Mouse (Mus musculus): ENCODE results near the gene Tnr. TPM values are rescaled to one million over a fixed set of nuclear protein-coding genes. Genes with fewer than 3 reads are reported as not detected.

Tnr gene
- polyA plus RNA-seq, 1 experiment from 2014 or later = not detected

- no peak overlapping the region for H3K4me2 ChIP-seq (ENCODE audit: low read depth, low read length)
- H3K9ac ChIP-seq (replicated peaks) = no peak overlapping the region
- no peak overlapping the region for H3K27ac ChIP-seq (ENCODE audit: low read depth)
- no peaks in the 10 kb centered on the region for H3K27me3 ChIP-seq (ENCODE audit: insufficient read depth, low read length)
- H3K4me3 ChIP-seq (ENCODE audit: low read depth, low read length) = no peak overlapping the region
- no peaks in the 10 kb centered on the region for H3K9me3 ChIP-seq (ENCODE audit: low read length)
- no peak for ATAC-seq
- H3K36me3 ChIP-seq (replicated peaks; ENCODE audit: insufficient read depth, low read length) = no peaks in the 10 kb centered on the region
- no peak for TF ChIP-seq CTCF (IDR thresholded peaks at IDR 0.05; ENCODE audit: low read depth)
- TF ChIP-seq EP300 (IDR thresholded peaks at IDR 0.05; ENCODE audit: low read depth) = no peak
- 79% methylated on average over 2 of the region's 2 CpGs for WGBS (ENCODE audit: insufficient replicate concordance)
- H3K4me1 ChIP-seq (ENCODE audit: insufficient read depth) = no peaks in the 10 kb centered on the region
- no peak for DNase-seq
Observed at GRCm38 (mm10) chr1:159920571-159920970, 397.0 kb downstream of the Tnr start.

- Histone ChIP-seq H3K4me2 (ENCODE audit: low read depth, low read length) (no peak overlapping the region), H3K9ac (replicated peaks) (no peak overlapping the region), H3K9me3 (ENCODE audit: low read length) (no peaks in the 10 kb centered on the region), H3K36me3 (replicated peaks; ENCODE audit: insufficient read depth, low read length) (no peaks in the 10 kb centered on the region), H3K4me1 (ENCODE audit: insufficient read depth) (no peaks in the 10 kb centered on the region), H3K27me3 (ENCODE audit: insufficient read depth, low read length) (no peaks in the 10 kb centered on the region), H3K4me3 (ENCODE audit: low read depth, low read length) (no peak overlapping the region), H3K27ac (ENCODE audit: low read depth) (no peak overlapping the region)
- WGBS (ENCODE audit: insufficient replicate concordance) = 76% methylated on average over 7 of the region's 7 CpGs
- ATAC-seq (no peak), DNase-seq (no peak)
- TF ChIP-seq EP300 (IDR thresholded peaks at IDR 0.05; ENCODE audit: low read depth) (no peak), CTCF (IDR thresholded peaks at IDR 0.05; ENCODE audit: low read depth) (no peak)
Observed at GRCm38 (mm10) chr1:159923010-159923409, 399.4 kb downstream of the Tnr start.

GRCm38 (mm10) chr1:159924105-159924504 is 400.5 kb downstream of the Tnr start:
- Histone ChIP-seq H3K4me3 (ENCODE audit: low read depth, low read length) (no peak overlapping the region), H3K9ac (replicated peaks) (no peak overlapping the region), H3K27ac (ENCODE audit: low read depth) (no peak overlapping the region), H3K4me1 (ENCODE audit: insufficient read depth) (no peaks in the 10 kb centered on the region), H3K36me3 (replicated peaks; ENCODE audit: insufficient read depth, low read length) (no peaks in the 10 kb centered on the region), H3K4me2 (ENCODE audit: low read depth, low read length) (no peak overlapping the region), H3K9me3 (ENCODE audit: low read length) (no peaks in the 10 kb centered on the region), H3K27me3 (ENCODE audit: insufficient read depth, low read length) (no peaks in the 10 kb centered on the region)
- 74% methylated on average over 4 of the region's 4 CpGs for WGBS (ENCODE audit: insufficient replicate concordance)
- TF ChIP-seq CTCF (IDR thresholded peaks at IDR 0.05; ENCODE audit: low read depth) (no peak), EP300 (IDR thresholded peaks at IDR 0.05; ENCODE audit: low read depth) (no peak)
- ATAC-seq = no peak
- DNase-seq = no peak

GRCm38 (mm10) chr1:159924684-159925083 is 401.1 kb downstream of the Tnr start:
- H3K4me1 ChIP-seq (ENCODE audit: insufficient read depth) = no peaks in the 10 kb centered on the region
- H3K27ac ChIP-seq (ENCODE audit: low read depth) = no peak overlapping the region
- H3K4me3 ChIP-seq (ENCODE audit: low read depth, low read length) = no peak overlapping the region
- TF ChIP-seq EP300 (IDR thresholded peaks at IDR 0.05; ENCODE audit: low read depth) = no peak
- TF ChIP-seq CTCF (IDR thresholded peaks at IDR 0.05; ENCODE audit: low read depth) = no peak
- 81% methylated on average over 5 of the region's 5 CpGs for WGBS (ENCODE audit: insufficient replicate concordance)
- H3K27me3 ChIP-seq (ENCODE audit: insufficient read depth, low read length) = no peaks in the 10 kb centered on the region
- no peaks in the 10 kb centered on the region for H3K36me3 ChIP-seq (replicated peaks; ENCODE audit: insufficient read depth, low read length)
- no peaks in the 10 kb centered on the region for H3K9me3 ChIP-seq (ENCODE audit: low read length)
- DNase-seq = no peak
- ATAC-seq = no peak
- no peak overlapping the region for H3K9ac ChIP-seq (replicated peaks)
- no peak overlapping the region for H3K4me2 ChIP-seq (ENCODE audit: low read depth, low read length)

GRCm38 (mm10) chr1:159928681-159929335 is 405.2 kb downstream of the Tnr start:
- Histone ChIP-seq H3K27me3 (ENCODE audit: insufficient read depth, low read length) (no peaks in the 10 kb centered on the region), H3K36me3 (replicated peaks; ENCODE audit: insufficient read depth, low read length) (no peaks in the 10 kb centered on the region), H3K4me2 (ENCODE audit: low read depth, low read length) (no peak overlapping the region), H3K4me3 (ENCODE audit: low read depth, low read length) (no peak overlapping the region), H3K27ac (ENCODE audit: low read depth) (no peak overlapping the region), H3K4me1 (ENCODE audit: insufficient read depth) (no peaks in the 10 kb centered on the region), H3K9me3 (ENCODE audit: low read length) (no peaks in the 10 kb centered on the region), H3K9ac (replicated peaks) (no peak overlapping the region)
- no peak for DNase-seq
- WGBS (ENCODE audit: insufficient replicate concordance) = 65% methylated on average over 9 of the region's 9 CpGs
- no peak for ATAC-seq
- TF ChIP-seq EP300 (IDR thresholded peaks at IDR 0.05; ENCODE audit: low read depth) (no peak), CTCF (IDR thresholded peaks at IDR 0.05; ENCODE audit: low read depth) (no peak)

GRCm38 (mm10) chr1:159932092-159932491 is 408.5 kb downstream of the Tnr start:
- no peak overlapping the region for H3K4me2 ChIP-seq (ENCODE audit: low read depth, low read length)
- no peaks in the 10 kb centered on the region for H3K36me3 ChIP-seq (replicated peaks; ENCODE audit: insufficient read depth, low read length)
- H3K27ac ChIP-seq (ENCODE audit: low read depth) = no peak overlapping the region
- DNase-seq = no peak
- H3K4me3 ChIP-seq (ENCODE audit: low read depth, low read length) = no peak overlapping the region
- no peak for TF ChIP-seq CTCF (IDR thresholded peaks at IDR 0.05; ENCODE audit: low read depth)
- TF ChIP-seq EP300 (IDR thresholded peaks at IDR 0.05; ENCODE audit: low read depth) = no peak
- no peaks in the 10 kb centered on the region for H3K27me3 ChIP-seq (ENCODE audit: insufficient read depth, low read length)
- H3K4me1 ChIP-seq (ENCODE audit: insufficient read depth) = no peaks in the 10 kb centered on the region
- no peak for ATAC-seq
- H3K9ac ChIP-seq (replicated peaks) = no peak overlapping the region
- H3K9me3 ChIP-seq (ENCODE audit: low read length) = no peaks in the 10 kb centered on the region

- 44% methylated on average over 2 of the region's 2 CpGs for WGBS (ENCODE audit: insufficient replicate concordance)
- H3K36me3 ChIP-seq (replicated peaks; ENCODE audit: insufficient read depth, low read length) = no peaks in the 10 kb centered on the region
- ATAC-seq = no peak
Observed at GRCm38 (mm10) chr1:159932598-159932997, 409.0 kb downstream of the Tnr start.

More at GRCm38 (mm10) chr1:159932598-159932997, 409.0 kb downstream of the Tnr start:
- Histone ChIP-seq H3K9ac (replicated peaks) (no peak overlapping the region), H3K4me3 (ENCODE audit: low read depth, low read length) (no peak overlapping the region), H3K27me3 (ENCODE audit: insufficient read depth, low read length) (no peaks in the 10 kb centered on the region), H3K9me3 (ENCODE audit: low read length) (no peaks in the 10 kb centered on the region), H3K4me2 (ENCODE audit: low read depth, low read length) (no peak overlapping the region), H3K27ac (ENCODE audit: low read depth) (no peak overlapping the region), H3K4me1 (ENCODE audit: insufficient read depth) (no peaks in the 10 kb centered on the region)
- TF ChIP-seq CTCF (IDR thresholded peaks at IDR 0.05; ENCODE audit: low read depth) (no peak), EP300 (IDR thresholded peaks at IDR 0.05; ENCODE audit: low read depth) (no peak)
- no peak for DNase-seq
